Mouse (Mus musculus): ENCODE data around the gene Dnajb4. TPM values are rescaled to one million over a fixed set of nuclear protein-coding genes. Genes with fewer than 3 reads are reported as not detected.
A peak's percentile ranks its signal among the peaks of the same experiment; 100 is the strongest.
"Not testable (repeated sequence)": the region's sequence is repeated elsewhere in the genome, so short reads cannot be mapped to it uniquely, and the experiment has no call there.

The Dnajb4 gene
- total and polyA plus RNA-seq, 2 experiments from 2014 or later: 39.7 to 41.5 TPM

GRCm38 (mm10) chr3:152149449-152149848 is 60.7 kb downstream of the Dnajb4 start:
- DNase-seq (no peak), ATAC-seq (no peak)
- 0 out of 2 replicates have a peak, but pooled peaks cover 5% of the 10 kb centered on the region for H3K4me1 ChIP-seq (ENCODE audit: insufficient read depth)
- no peak overlapping the region for H3K4me3 ChIP-seq (ENCODE audit: low read depth, low read length)
- H3K36me3 ChIP-seq (ENCODE audit: insufficient read depth): no peaks in the 10 kb centered on the region
- H3K9ac ChIP-seq: no peak overlapping the region
- no peak overlapping the region for H3K27ac ChIP-seq (ENCODE audit: low read depth, low read length)
- H3K4me2 ChIP-seq (ENCODE audit: low read depth): no peak overlapping the region
- 73% methylated on average over 7 of the region's 7 CpGs for WGBS
- no peaks in the 10 kb centered on the region for H3K27me3 ChIP-seq (ENCODE audit: insufficient read depth, low read length)
- H3K9me3 ChIP-seq (ENCODE audit: low read length): no peaks in the 10 kb centered on the region
- TF ChIP-seq CTCF (IDR thresholded peaks at IDR 0.05; ENCODE audit: low read depth): no peak

DNA sequence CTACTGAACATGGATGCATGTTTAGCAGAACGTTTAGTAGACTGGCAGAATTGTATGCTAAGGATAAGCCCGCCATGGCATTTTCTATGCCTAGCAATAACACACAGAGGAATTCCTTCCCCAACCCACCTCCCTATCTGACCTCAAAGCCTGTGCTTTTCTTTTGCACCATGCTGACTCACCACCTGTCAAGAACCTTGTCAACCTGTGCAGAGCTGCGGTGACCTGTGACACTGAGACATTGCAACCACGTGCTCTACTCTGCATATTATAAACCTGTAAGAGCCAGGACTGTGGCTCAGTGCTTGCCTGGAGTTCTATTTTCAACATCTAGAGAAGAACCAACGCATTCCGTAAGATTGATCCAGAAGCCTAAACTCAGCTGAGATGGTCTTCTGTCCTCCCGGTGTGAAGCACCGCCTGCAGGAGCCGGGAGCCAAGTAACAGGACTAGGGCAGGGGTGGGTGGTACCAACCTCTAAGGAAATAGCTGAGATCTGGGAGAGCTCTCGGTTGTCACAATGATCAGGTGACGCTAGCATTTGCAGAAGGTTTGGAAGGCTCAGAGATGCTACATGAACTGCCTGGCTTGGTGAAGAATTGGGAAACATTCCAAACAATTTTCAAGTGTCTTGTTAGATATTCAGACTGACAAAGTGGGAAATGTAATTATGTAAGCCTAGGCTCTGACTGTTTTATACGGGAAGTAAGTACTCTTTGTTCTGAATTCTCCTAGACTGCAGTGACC is 62.8 kb downstream of the Dnajb4 start:
- H3K9ac ChIP-seq: no peak overlapping the region
- DNase-seq (no peak), ATAC-seq (peak; percentile 9; the same call in 1 of the 2 replicates)
- no peaks in the 10 kb centered on the region for H3K9me3 ChIP-seq (ENCODE audit: low read length)
- no peak overlapping the region for H3K4me2 ChIP-seq (ENCODE audit: low read depth)
- H3K36me3 ChIP-seq (ENCODE audit: insufficient read depth): no peaks in the 10 kb centered on the region
- 0 out of 2 replicates have a peak, but pooled peaks cover 5% of the 10 kb centered on the region for H3K4me1 ChIP-seq (ENCODE audit: insufficient read depth)
- H3K27me3 ChIP-seq (ENCODE audit: insufficient read depth, low read length): no peaks in the 10 kb centered on the region
- no peak for TF ChIP-seq CTCF (IDR thresholded peaks at IDR 0.05; ENCODE audit: low read depth)
- no peak overlapping the region for H3K27ac ChIP-seq (ENCODE audit: low read depth, low read length)
- no peak overlapping the region for H3K4me3 ChIP-seq (ENCODE audit: low read depth, low read length)
- 73% methylated on average over 12 of the region's 12 CpGs for WGBS

DNA sequence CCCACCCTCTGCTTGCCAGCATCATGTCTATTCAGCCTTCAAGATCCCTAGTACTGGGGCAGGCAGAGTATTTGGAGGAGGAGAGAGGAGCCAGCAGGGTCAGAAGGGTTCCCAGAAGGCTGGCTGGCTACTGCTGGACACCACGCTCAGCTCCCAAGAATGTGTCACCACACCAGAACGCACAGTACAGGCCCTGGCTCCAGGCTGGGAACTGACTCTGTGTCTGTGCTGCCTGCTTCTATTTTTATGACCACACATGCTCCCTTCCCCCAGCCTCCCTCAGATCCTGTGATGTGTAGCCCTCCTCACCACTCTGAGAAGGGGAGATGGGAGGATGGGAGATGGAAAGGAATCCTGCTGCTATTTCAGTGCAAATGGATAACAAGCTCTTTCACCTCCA is 64.9 kb downstream of the Dnajb4 start:
- no peaks in the 10 kb centered on the region for H3K36me3 ChIP-seq (ENCODE audit: insufficient read depth)
- H3K9me3 ChIP-seq (ENCODE audit: low read length): no peaks in the 10 kb centered on the region
- no peak overlapping the region for H3K4me2 ChIP-seq (ENCODE audit: low read depth)
- H3K27ac ChIP-seq (ENCODE audit: low read depth, low read length): no peak overlapping the region
- H3K9ac ChIP-seq: no peak overlapping the region
- ATAC-seq (peak; percentile 85), DNase-seq (peak; percentile 30)
- 0 out of 2 replicates have a peak, but pooled peaks cover 5% of the 10 kb centered on the region for H3K4me1 ChIP-seq (ENCODE audit: insufficient read depth)
- no peaks in the 10 kb centered on the region for H3K27me3 ChIP-seq (ENCODE audit: insufficient read depth, low read length)
- no peak overlapping the region for H3K4me3 ChIP-seq (ENCODE audit: low read depth, low read length)
- TF ChIP-seq CTCF (IDR thresholded peaks at IDR 0.05; ENCODE audit: low read depth): no peak
- whole genome bisulfite sequencing: 61% methylated on average over 2 of the region's 2 CpGs

DNA sequence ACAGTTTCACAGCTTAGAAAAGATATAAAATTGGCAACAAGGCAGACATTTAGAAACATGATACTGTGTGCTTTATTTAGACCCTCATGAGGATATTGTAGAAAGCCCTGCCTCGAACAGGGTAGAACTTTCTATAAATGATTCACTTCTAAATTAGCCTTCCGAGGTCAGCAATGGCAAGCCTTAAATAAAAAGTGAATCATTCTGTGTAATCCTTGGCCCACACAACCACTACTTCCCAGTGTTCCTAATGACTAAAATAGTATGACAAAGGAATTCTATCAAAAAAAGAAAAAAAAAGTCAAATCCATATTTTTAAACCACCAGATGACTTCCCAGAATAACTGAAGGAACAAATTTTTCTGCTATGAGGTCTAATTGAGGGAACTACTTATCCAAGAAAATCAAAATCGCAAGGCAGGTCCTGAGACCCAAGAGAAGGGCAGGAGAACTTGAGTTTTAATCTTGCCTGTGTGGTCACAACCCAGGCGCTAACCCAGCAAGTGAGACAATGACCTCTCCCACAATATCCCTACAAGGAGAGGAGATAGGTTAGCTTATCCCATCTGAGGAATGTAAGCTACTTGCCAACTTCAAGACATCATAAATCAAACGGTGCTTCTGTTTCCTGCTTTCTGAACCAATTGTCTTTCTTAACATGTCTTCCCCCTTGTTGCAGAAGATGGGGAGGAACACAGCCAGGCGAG is 67.0 kb downstream of the Dnajb4 start:
- Histone ChIP-seq H3K4me3 (ENCODE audit: low read depth, low read length) (no peak overlapping the region), H3K4me2 (ENCODE audit: low read depth) (no peak overlapping the region), H3K4me1 (ENCODE audit: insufficient read depth) (0 out of 2 replicates have a peak, but pooled peaks cover 5% of the 10 kb centered on the region), H3K9me3 (ENCODE audit: low read length) (no peaks in the 10 kb centered on the region), H3K27me3 (ENCODE audit: insufficient read depth, low read length) (no peaks in the 10 kb centered on the region), H3K9ac (no peak overlapping the region), H3K27ac (ENCODE audit: low read depth, low read length) (no peak overlapping the region), H3K36me3 (ENCODE audit: insufficient read depth) (no peaks in the 10 kb centered on the region)
- ATAC-seq (no peak), DNase-seq (no peak)
- TF ChIP-seq CTCF (IDR thresholded peaks at IDR 0.05; ENCODE audit: low read depth): no peak
- 75% methylated on average over 6 of the region's 6 CpGs for WGBS

DNA sequence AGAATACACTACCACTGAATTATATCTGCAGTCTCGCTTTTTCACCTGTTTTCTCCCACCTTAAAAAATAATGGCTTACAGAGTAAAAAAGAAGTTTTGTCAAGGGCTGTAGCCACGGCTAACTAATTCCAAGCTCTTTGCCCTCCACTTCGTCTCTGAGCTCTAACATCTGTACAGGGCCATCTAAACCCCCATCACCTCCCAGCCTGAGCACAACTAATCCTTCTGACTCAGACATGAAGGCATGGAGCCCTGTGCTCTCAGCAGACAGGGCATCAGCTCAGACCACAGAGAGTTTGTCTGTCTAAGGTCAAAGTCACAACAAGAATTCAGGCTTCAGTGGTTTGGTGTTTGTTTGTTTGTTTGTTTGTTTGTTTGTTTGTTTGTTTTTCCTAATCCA is 68.0 kb downstream of the Dnajb4 start:
- 75% methylated on average over 3 of the region's 3 CpGs for WGBS
- Histone ChIP-seq H3K27ac (ENCODE audit: low read depth, low read length) (no peak overlapping the region), H3K9me3 (ENCODE audit: low read length) (no peaks in the 10 kb centered on the region), H3K4me1 (ENCODE audit: insufficient read depth) (no peaks in the 10 kb centered on the region), H3K36me3 (ENCODE audit: insufficient read depth) (no peaks in the 10 kb centered on the region), H3K4me3 (ENCODE audit: low read depth, low read length) (no peak overlapping the region), H3K9ac (no peak overlapping the region), H3K27me3 (ENCODE audit: insufficient read depth, low read length) (no peaks in the 10 kb centered on the region), H3K4me2 (ENCODE audit: low read depth) (no peak overlapping the region)
- DNase-seq (no peak), ATAC-seq (no peak)
- TF ChIP-seq CTCF (IDR thresholded peaks at IDR 0.05; ENCODE audit: low read depth): no peak

GRCm38 (mm10) chr3:152139308-152139707 is 70.8 kb downstream of the Dnajb4 start:
- DNase-seq; H3K9me3 ChIP-seq (ENCODE audit: low read length); H3K4me2 ChIP-seq (ENCODE audit: low read depth); H3K4me3 ChIP-seq (ENCODE audit: low read depth, low read length); H3K27me3 ChIP-seq (ENCODE audit: insufficient read depth, low read length); H3K36me3 ChIP-seq (ENCODE audit: insufficient read depth); ATAC-seq; H3K4me1 ChIP-seq (ENCODE audit: insufficient read depth); H3K9ac ChIP-seq; H3K27ac ChIP-seq (ENCODE audit: low read depth, low read length): not testable (repeated sequence)
- 88% methylated on average over 3 of the region's 3 CpGs for WGBS

GRCm38 (mm10) chr3:152136106-152136505 is 74.0 kb downstream of the Dnajb4 start:
- H3K4me3 ChIP-seq (ENCODE audit: low read depth, low read length); H3K9ac ChIP-seq; H3K9me3 ChIP-seq (ENCODE audit: low read length); H3K4me2 ChIP-seq (ENCODE audit: low read depth); H3K4me1 ChIP-seq (ENCODE audit: insufficient read depth); DNase-seq; H3K36me3 ChIP-seq (ENCODE audit: insufficient read depth); H3K27me3 ChIP-seq (ENCODE audit: insufficient read depth, low read length); ATAC-seq; H3K27ac ChIP-seq (ENCODE audit: low read depth, low read length): not testable (repeated sequence)
- 87% methylated on average over 16 of the region's 16 CpGs for WGBS
